Mouse (Mus musculus): Measurements from ENCODE around the gene Nr1h5. TPM values are rescaled to one million over a fixed set of nuclear protein-coding genes. Genes with fewer than 3 reads are reported as not detected.

Nr1h5 gene
- polyA plus RNA-seq, 1 experiment from 2014 or later, result 0.11 TPM

GRCm38 (mm10) chr3:102955596-102955995 is 8.3 kb downstream of the Nr1h5 start:
- no peak overlapping the region for H3K4me3 ChIP-seq
- no peaks in the 10 kb centered on the region for H3K9me3 ChIP-seq
- H3K27ac ChIP-seq, result no peak overlapping the region
- no peaks in the 10 kb centered on the region for H3K36me3 ChIP-seq (replicated peaks)
- no peaks in the 10 kb centered on the region for H3K4me1 ChIP-seq
- no peaks in the 10 kb centered on the region for H3K27me3 ChIP-seq (ENCODE audit: poor library complexity, severe bottlenecking)
- 69% methylated on average over 3 of the region's 3 CpGs for WGBS
- no peak for DNase-seq (ENCODE audit: extremely low spot score, low spot score)

GRCm38 (mm10) chr3:102955143-102955542 is 8.8 kb downstream of the Nr1h5 start:
- Histone ChIP-seq H3K4me3 (no peak overlapping the region), H3K9me3 (no peaks in the 10 kb centered on the region), H3K36me3 (replicated peaks) (no peaks in the 10 kb centered on the region), H3K4me1 (no peaks in the 10 kb centered on the region), H3K27me3 (ENCODE audit: poor library complexity, severe bottlenecking) (no peaks in the 10 kb centered on the region), H3K27ac (no peak overlapping the region)
- 91% methylated on average over 3 of the region's 3 CpGs for whole genome bisulfite sequencing
- DNase-seq (ENCODE audit: extremely low spot score, low spot score), result no peak

GRCm38 (mm10) chr3:102954476-102954875 is 9.5 kb downstream of the Nr1h5 start:
- Histone ChIP-seq H3K9me3 (no peaks in the 10 kb centered on the region), H3K4me3 (no peak overlapping the region), H3K36me3 (replicated peaks) (no peaks in the 10 kb centered on the region), H3K4me1 (no peaks in the 10 kb centered on the region), H3K27ac (no peak overlapping the region), H3K27me3 (ENCODE audit: poor library complexity, severe bottlenecking) (no peaks in the 10 kb centered on the region)
- WGBS, result 96% methylated on average over 12 of the region's 12 CpGs
- DNase-seq (ENCODE audit: extremely low spot score, low spot score), result no peak

- WGBS, result 49% methylated on average over 5 of the region's 5 CpGs
- DNase-seq (ENCODE audit: extremely low spot score, low spot score), result no peak
- Histone ChIP-seq H3K9me3 (no peaks in the 10 kb centered on the region), H3K27ac (no peak overlapping the region), H3K27me3 (ENCODE audit: poor library complexity, severe bottlenecking) (no peaks in the 10 kb centered on the region), H3K36me3 (replicated peaks) (no peaks in the 10 kb centered on the region), H3K4me3 (no peak overlapping the region), H3K4me1 (peaks cover 4% of the 10 kb centered on the region)
Observed at GRCm38 (mm10) chr3:102946861-102947260, 17.1 kb downstream of the Nr1h5 start.

- 87% methylated on average over 3 of the region's 3 CpGs for WGBS
- H3K27me3 ChIP-seq (ENCODE audit: poor library complexity, severe bottlenecking), result no peaks in the 10 kb centered on the region
- H3K4me3 ChIP-seq, result no peak overlapping the region
- H3K27ac ChIP-seq, result no peak overlapping the region
- DNase-seq (ENCODE audit: extremely low spot score, low spot score), result no peak
- H3K36me3 ChIP-seq (replicated peaks), result no peaks in the 10 kb centered on the region
- H3K9me3 ChIP-seq, result no peaks in the 10 kb centered on the region
- peaks cover 4% of the 10 kb centered on the region for H3K4me1 ChIP-seq
Observed at GRCm38 (mm10) chr3:102946312-102946711, 17.6 kb downstream of the Nr1h5 start.

- Histone ChIP-seq H3K27me3 (ENCODE audit: poor library complexity, severe bottlenecking) (no peaks in the 10 kb centered on the region), H3K4me3 (no peak overlapping the region), H3K4me1 (peaks cover 7% of the 10 kb centered on the region), H3K9me3 (peaks cover 11% of the 10 kb centered on the region), H3K36me3 (replicated peaks) (no peaks in the 10 kb centered on the region; the same call in 1 of the 2 replicates), H3K27ac (no peak overlapping the region)
- no peak for DNase-seq (ENCODE audit: extremely low spot score, low spot score)
- WGBS, result 88% methylated on average over 1 of the region's 1 CpGs
Observed at GRCm38 (mm10) chr3:102938100-102938499, 25.8 kb downstream of the Nr1h5 start.

GRCm38 (mm10) chr3:102935451-102936354 is 28.2 kb downstream of the Nr1h5 start, which contains the start of gene Sycp1:
Gene Sycp1, minus strand, starts transcription at chr3:102936100.
- no peak within 1 kb of the TSS for H3K4me3 ChIP-seq
- WGBS, result 94% methylated on average over 78 of the region's 78 CpGs
- H3K27me3 ChIP-seq (ENCODE audit: poor library complexity, severe bottlenecking), result no peaks in the 10 kb centered on the region
- no peak for DNase-seq (ENCODE audit: extremely low spot score, low spot score)
- H3K4me1 ChIP-seq, result peaks cover 7% of the 10 kb centered on the region
- no peak within 1 kb of the TSS for H3K27ac ChIP-seq
- H3K9me3 ChIP-seq, result peaks cover 11% of the 10 kb centered on the region
- H3K36me3 ChIP-seq (replicated peaks), result no peaks in the 10 kb centered on the region; the same call in 1 of the 2 replicates

- no peaks in the 10 kb centered on the region for H3K9me3 ChIP-seq
- H3K27me3 ChIP-seq (ENCODE audit: poor library complexity, severe bottlenecking), result no peaks in the 10 kb centered on the region
- H3K27ac ChIP-seq, result no peak overlapping the region
- H3K36me3 ChIP-seq (replicated peaks), result no peaks in the 10 kb centered on the region
- WGBS, result 100% methylated on average over 1 of the region's 1 CpGs
- H3K4me3 ChIP-seq, result no peak overlapping the region
- no peak for DNase-seq (ENCODE audit: extremely low spot score, low spot score)
- H3K4me1 ChIP-seq, result no peaks in the 10 kb centered on the region
Observed at GRCm38 (mm10) chr3:102899136-102899535, 64.8 kb downstream of the Nr1h5 start.

Other genes with a start within 250 kb of the Nr1h5 start
- 7.5 and 8.5 TPM in 2 replicates for gene Tspan2, start 229.6 kb downstream of the Nr1h5 start, polyA plus RNA-seq (2016; fragmentation: Nextera tagmentation; extraction: Ambion mirVana)
- 0.05 and 0.10 TPM in 2 replicates for gene Tshb, start 181.4 kb downstream of the Nr1h5 start, polyA plus RNA-seq (2016; fragmentation: Nextera tagmentation; extraction: Ambion mirVana)
- gene Sycp1, start 28.0 kb downstream of the Nr1h5 start, polyA plus RNA-seq (2016; fragmentation: Nextera tagmentation; extraction: Ambion mirVana), result not detected in 2 replicates
- gene Sike1, start 31.6 kb upstream of the Nr1h5 start, polyA plus RNA-seq (2016; fragmentation: Nextera tagmentation; extraction: Ambion mirVana), result 68.2 and 78.0 TPM in 2 replicates
- 433 and 473 TPM in 2 replicates for gene Csde1, start 56.3 kb upstream of the Nr1h5 start, polyA plus RNA-seq (2016; fragmentation: Nextera tagmentation; extraction: Ambion mirVana)
- 162 and 163 TPM in 2 replicates for gene Nras, start 94.2 kb upstream of the Nr1h5 start, polyA plus RNA-seq (2016; fragmentation: Nextera tagmentation; extraction: Ambion mirVana)
- not detected in 2 replicates for gene Ampd1, start 109.9 kb upstream of the Nr1h5 start, polyA plus RNA-seq (2016; fragmentation: Nextera tagmentation; extraction: Ambion mirVana)
- gene Dennd2c, start 138.5 kb upstream of the Nr1h5 start, polyA plus RNA-seq (2016; fragmentation: Nextera tagmentation; extraction: Ambion mirVana), result 1.8 and 2.3 TPM in 2 replicates
- gene Bcas2, start 207.5 kb upstream of the Nr1h5 start, polyA plus RNA-seq (2016; fragmentation: Nextera tagmentation; extraction: Ambion mirVana), result 244 and 253 TPM in 2 replicates

Measured in forebrain, embryonic 10.5 days (tissue).